Mouse (Mus musculus) MEL (cell line): Measurements from ENCODE around the gene Kcnn3.

Source experiments
- MAX ChIP-seq: IDR thresholded peaks from 2 replicates; pipeline ENCODE4 v1.6.1; 2011; ENCODE audit warnings: low read length, improper control_type of control experiment
- TAL1 ChIP-seq: IDR thresholded peaks from 2 replicates; pipeline ENCODE4 v1.6.1; 2012; ENCODE audit warnings: mild to moderate bottlenecking, inconsistent platforms, low read length, moderate library complexity, mixed read lengths

- TF ChIP-seq MAX (no peak), TAL1 (no peak)
Measured at GRCm38 (mm10) chr3:89551880-89552279, 31.9 kb downstream of the Kcnn3 start.
